Mouse (Mus musculus) myocyte (in vitro differentiated cells): ENCODE data around the gene Pknox2.

Experiments
- CEBPB ChIP-seq: IDR thresholded peaks from 2 replicates; pipeline ENCODE4 v1.6.1; 2011; ENCODE audit warnings: mild to moderate bottlenecking, moderate library complexity; ENCODE audit not compliant: poor library complexity, insufficient read depth, severe bottlenecking
- E2F4 ChIP-seq: IDR thresholded peaks from one replicate; pipeline ENCODE4 v1.6.1; 2011; ENCODE audit warnings: mild to moderate bottlenecking, control low read depth, moderate library complexity; ENCODE audit not compliant: insufficient read depth
- MAX ChIP-seq: IDR thresholded peaks from one replicate; pipeline ENCODE4 v1.6.1; 2011; ENCODE audit warnings: low read depth, mild to moderate bottlenecking, control low read depth
- MYOD1 ChIP-seq, 3 experiments: IDR thresholded peaks; one replicate each; pipeline ENCODE4 v1.6.1; 2011; ENCODE audit warnings: control low read depth in 2 of 3, low read depth in 2 of 3, mild to moderate bottlenecking in 2 of 3, moderate library complexity in 1 of 3; ENCODE audit not compliant: insufficient read length in 2 of 3, control insufficient read depth in 1 of 3
- MYOG ChIP-seq, 3 experiments: IDR thresholded peaks; one replicate each; pipeline ENCODE4 v1.6.1; 2011; ENCODE audit warnings: control low read depth in 2 of 3, low read depth in 2 of 3, mild to moderate bottlenecking in 2 of 3; ENCODE audit not compliant: insufficient read length in 2 of 3, control insufficient read depth in 1 of 3, insufficient read depth in 1 of 3
- POLR2A ChIP-seq: IDR thresholded peaks from one replicate; pipeline ENCODE4 v1.6.1; 2011; ENCODE audit warnings: low read depth, mild to moderate bottlenecking, control low read depth, moderate library complexity; ENCODE audit not compliant: insufficient read length
- POLR2AphosphoS2 ChIP-seq: IDR thresholded peaks from one replicate; pipeline ENCODE4 v1.6.1; 2011; ENCODE audit warnings: low read depth, control low read depth; ENCODE audit not compliant: insufficient read length
- REST ChIP-seq: IDR thresholded peaks from one replicate; pipeline ENCODE4 v1.6.1; 2011; ENCODE audit warnings: mild to moderate bottlenecking, control low read depth, moderate library complexity; ENCODE audit not compliant: insufficient read depth, insufficient read length
- SRF ChIP-seq: IDR thresholded peaks from one replicate; pipeline ENCODE4 v1.6.1; 2011; ENCODE audit warnings: low read depth; ENCODE audit not compliant: control insufficient read depth, insufficient read length
- TCF12 ChIP-seq: IDR thresholded peaks from one replicate; pipeline ENCODE4 v1.6.1; 2011; ENCODE audit warnings: mild to moderate bottlenecking, control low read depth; ENCODE audit not compliant: poor library complexity, insufficient read depth, severe bottlenecking
- TCF3 ChIP-seq: IDR thresholded peaks from one replicate; pipeline ENCODE4 v1.6.1; 2011; ENCODE audit warnings: low read depth, control low read depth; ENCODE audit not compliant: insufficient read length
- USF1 ChIP-seq: IDR thresholded peaks from one replicate; pipeline ENCODE4 v1.6.1; 2011; ENCODE audit warnings: low read depth, mild to moderate bottlenecking, control low read depth, moderate library complexity

- TF ChIP-seq MAX (no peak), POLR2A (no peak), POLR2AphosphoS2 (no peak), MYOD1 (IDR thresholded peaks at IDR 0.05; ENCODE audit: control insufficient read depth in 1 of 3, insufficient read length in 2 of 3, low read depth in 2 of 3) (no peak), USF1 (no peak), TCF12 (no peak), REST (no peak), CEBPB (no peak), E2F4 (no peak), SRF (no peak), MYOG (IDR thresholded peaks at IDR 0.05; ENCODE audit: control insufficient read depth in 1 of 3, insufficient read depth in 1 of 3, insufficient read length in 2 of 3, low read depth in 2 of 3) (no peak), TCF3 (no peak)
Measured at GRCm38 (mm10) chr9:36864862-36865813, 282.1 kb downstream of the Pknox2 start.
